Mouse (Mus musculus): ENCODE data around the gene Tor4a. TPM values are rescaled to one million over a fixed set of nuclear protein-coding genes. Genes with fewer than 3 reads are reported as not detected.

Gene Tor4a
- polyA plus RNA-seq, 1 experiment from 2014 or later, result 1.2 TPM

GRCm38 (mm10) chr2:25184496-25184895, 12.2 kb downstream of the Tor4a start:
- Histone ChIP-seq H3K36me3 (no peaks in the 10 kb centered on the region), H3K27ac (peak overlapping the region; percentile 97), H3K9ac (replicated peaks) (no peak overlapping the region), H3K4me1 (replicated peaks) (peaks cover 68% of the 10 kb centered on the region), H3K9me3 (no peaks in the 10 kb centered on the region), H3K4me3 (replicated peaks) (peak overlapping the region; percentile 4; the same call in 1 of the 2 replicates), H3K27me3 (no peaks in the 10 kb centered on the region), H3K4me2 (replicated peaks) (peak overlapping the region; percentile 65)
- 88% methylated on average over 7 of the region's 7 CpGs for WGBS
- ATAC-seq, result no peak

DNA sequence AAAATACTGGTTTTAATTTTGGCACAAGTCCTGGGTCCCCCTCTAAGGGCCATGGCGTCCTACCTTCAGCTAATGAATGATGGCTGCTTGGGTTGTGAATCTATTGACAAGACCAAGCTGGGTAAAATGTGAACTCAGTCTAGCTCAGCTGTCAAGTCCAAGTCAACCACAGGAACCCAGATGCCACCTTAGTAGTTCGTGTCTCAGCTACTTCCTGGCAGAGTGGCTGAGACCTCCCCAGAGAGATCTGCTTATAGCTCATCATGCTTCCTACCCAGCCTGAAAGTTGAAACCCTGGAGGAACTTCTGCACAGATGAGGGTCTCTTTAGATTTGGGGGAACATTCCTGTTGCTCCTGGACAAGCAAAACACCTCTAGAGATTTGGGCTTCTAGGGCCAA, 13.3 kb downstream of the Tor4a start:
- WGBS, result 46% methylated on average over 2 of the region's 2 CpGs
- H3K4me3 ChIP-seq (replicated peaks), result peak overlapping the region; percentile 65
- no peaks in the 10 kb centered on the region for H3K27me3 ChIP-seq
- peaks cover 79% of the 10 kb centered on the region for H3K4me1 ChIP-seq (replicated peaks)
- 0 out of 2 replicates have a peak overlapping the region, but pooled peaks have one; percentile 75 for H3K9ac ChIP-seq (replicated peaks)
- peak overlapping the region; percentile 65 for H3K4me2 ChIP-seq (replicated peaks)
- peak overlapping the region; percentile 64 for H3K27ac ChIP-seq
- no peaks in the 10 kb centered on the region for H3K36me3 ChIP-seq
- H3K9me3 ChIP-seq, result no peaks in the 10 kb centered on the region
- no peak for ATAC-seq

DNA sequence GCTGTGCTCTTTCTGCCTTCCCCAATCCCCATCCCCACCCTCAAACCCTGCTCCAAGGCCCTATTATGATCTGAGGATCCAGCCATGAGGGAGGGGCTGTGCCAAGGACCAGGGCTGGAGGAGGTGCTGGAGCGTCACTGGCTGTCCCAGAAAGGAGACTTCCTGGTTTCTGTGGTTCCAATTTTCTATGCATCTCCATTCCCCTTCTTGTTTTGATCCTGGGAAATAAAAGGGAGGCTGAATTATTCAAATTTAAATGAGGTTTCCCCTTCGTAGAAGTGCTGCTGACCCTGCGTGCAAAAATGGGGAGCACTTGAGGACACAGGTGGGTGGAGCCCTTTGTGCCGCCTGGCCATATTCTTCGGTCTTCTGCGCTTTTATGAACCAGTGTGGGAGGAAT, 14.0 kb downstream of the Tor4a start:
- 0% methylated on average over 6 of the region's 6 CpGs for WGBS
- peak overlapping the region; percentile 65 for H3K4me2 ChIP-seq (replicated peaks)
- no peaks in the 10 kb centered on the region for H3K27me3 ChIP-seq
- ATAC-seq, result no peak
- H3K4me3 ChIP-seq (replicated peaks), result peak overlapping the region; percentile 65
- no peaks in the 10 kb centered on the region for H3K9me3 ChIP-seq
- H3K27ac ChIP-seq, result peak overlapping the region; percentile 64
- H3K9ac ChIP-seq (replicated peaks), result peak overlapping the region; percentile 75
- H3K36me3 ChIP-seq, result no peaks in the 10 kb centered on the region
- peaks cover 86% of the 10 kb centered on the region for H3K4me1 ChIP-seq (replicated peaks)

DNA sequence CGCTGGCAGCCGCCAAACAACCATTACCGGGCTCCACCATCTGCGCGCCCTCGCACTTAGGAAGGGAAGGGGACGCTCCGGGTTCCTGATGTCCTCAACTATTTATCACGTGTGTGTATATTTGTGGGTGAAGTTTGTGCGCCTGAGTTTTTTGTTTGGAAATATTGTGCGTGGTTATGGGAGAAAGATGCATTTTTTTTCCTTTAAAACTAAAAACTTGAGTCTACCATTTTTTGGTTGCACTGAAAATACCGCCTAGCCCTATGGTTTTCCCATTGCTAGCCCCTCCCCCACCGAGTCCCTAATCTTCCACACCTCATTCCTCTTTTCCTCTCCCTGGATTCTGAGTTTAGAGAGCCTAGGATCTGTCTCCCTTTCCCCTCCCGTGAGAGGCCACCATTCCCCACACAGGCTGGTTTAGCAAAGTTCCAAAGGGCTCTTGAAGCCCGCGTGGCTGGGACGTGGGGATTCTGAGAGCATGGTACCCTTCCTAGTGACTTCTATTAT, 14.7 kb downstream of the Tor4a start:
- no peak for ATAC-seq
- H3K9ac ChIP-seq (replicated peaks), result peak overlapping the region; percentile 75
- H3K36me3 ChIP-seq, result no peaks in the 10 kb centered on the region
- peak overlapping the region; percentile 65 for H3K4me3 ChIP-seq (replicated peaks)
- peak overlapping the region; percentile 86 for H3K27ac ChIP-seq
- no peaks in the 10 kb centered on the region for H3K27me3 ChIP-seq
- peak overlapping the region; percentile 65 for H3K4me2 ChIP-seq (replicated peaks)
- H3K9me3 ChIP-seq, result no peaks in the 10 kb centered on the region
- WGBS, result under 1% methylated on average over 17 of the region's 17 CpGs
- peaks cover 93% of the 10 kb centered on the region for H3K4me1 ChIP-seq (replicated peaks)

DNA sequence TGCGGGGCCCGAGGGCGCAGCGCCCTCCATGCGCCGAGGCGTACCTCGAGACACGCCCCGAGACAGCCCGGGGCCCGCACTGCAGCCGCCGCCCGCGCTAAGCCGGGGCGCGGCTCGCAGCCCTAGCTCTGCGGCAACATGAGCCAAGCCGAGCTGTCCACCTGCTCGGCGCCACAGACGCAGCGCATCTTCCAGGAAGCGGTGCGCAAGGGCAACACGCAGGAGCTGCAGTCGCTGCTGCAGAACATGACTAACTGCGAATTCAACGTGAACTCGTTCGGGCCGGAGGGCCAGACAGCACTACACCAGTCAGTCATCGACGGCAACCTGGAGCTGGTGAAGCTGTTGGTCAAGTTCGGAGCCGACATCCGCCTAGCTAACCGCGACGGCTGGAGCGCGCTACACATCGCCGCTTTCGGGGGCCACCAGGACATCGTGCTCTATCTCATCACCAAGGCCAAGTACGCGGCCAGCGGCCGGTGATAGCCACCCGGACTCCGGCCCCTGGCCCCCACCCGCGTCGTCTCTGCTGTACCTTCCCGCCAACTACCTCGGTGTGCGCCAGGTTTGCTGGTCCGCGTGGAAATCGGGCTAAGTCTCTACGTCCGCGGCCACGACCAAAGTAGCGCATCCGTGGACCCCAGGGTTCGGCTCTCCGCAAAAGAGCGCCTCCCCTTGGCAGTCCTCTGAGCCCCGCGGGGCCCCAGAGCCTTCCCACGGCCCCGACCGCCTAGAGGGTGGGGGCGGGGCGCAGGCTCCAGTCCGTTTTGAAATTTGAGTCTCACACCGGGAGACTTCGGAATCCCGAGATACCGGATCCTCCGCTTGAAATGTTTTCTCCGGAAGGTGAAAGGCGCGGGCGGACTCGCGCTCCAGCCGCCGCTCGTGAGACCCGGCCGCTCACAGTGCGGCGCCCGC, 15.5 kb downstream of the Tor4a start:
- Histone ChIP-seq H3K4me1 (replicated peaks) (peaks cover 93% of the 10 kb centered on the region), H3K27ac (peak overlapping the region; percentile 86), H3K27me3 (no peaks in the 10 kb centered on the region), H3K4me3 (replicated peaks) (peak overlapping the region; percentile 65), H3K36me3 (no peaks in the 10 kb centered on the region), H3K4me2 (replicated peaks) (peak overlapping the region; percentile 65), H3K9ac (replicated peaks) (peak overlapping the region; percentile 75), H3K9me3 (no peaks in the 10 kb centered on the region)
- WGBS, result under 1% methylated on average over 100 of the region's 100 CpGs
- ATAC-seq, result peak; percentile 37; the same call in 1 of the 2 replicates

DNA sequence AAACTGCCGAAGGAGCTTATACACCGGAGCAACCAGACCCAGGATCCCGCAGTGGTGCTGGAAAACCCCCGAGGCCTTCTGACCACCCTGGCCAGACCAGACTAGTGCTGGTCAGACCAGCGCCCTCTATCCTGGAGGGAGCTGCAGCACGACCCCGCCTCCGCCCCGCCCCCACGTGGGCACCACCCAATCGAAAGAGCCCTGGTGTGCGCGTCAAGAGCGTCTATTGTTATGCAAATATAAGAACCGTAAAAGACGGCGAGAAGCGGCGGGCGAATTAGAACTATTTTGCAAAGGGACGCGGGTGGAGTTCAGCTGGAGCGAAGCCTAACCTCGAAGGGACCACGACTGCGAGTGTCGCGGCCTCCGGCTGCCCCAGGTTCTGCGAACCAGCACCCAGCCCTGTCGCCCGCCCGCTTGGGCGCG, 16.2 kb downstream of the Tor4a start, which contains the start of gene Nrarp:
TSS of gene Nrarp (plus strand) at position 281 of the 426 bp plus-strand sequence.
- peak within 1 kb of the TSS; percentile 86 for H3K27ac ChIP-seq
- no peaks in the 10 kb centered on the region for H3K36me3 ChIP-seq
- ATAC-seq, result peak; percentile 87
- WGBS, result 1% methylated on average over 32 of the region's 35 CpGs
- no peaks in the 10 kb centered on the region for H3K9me3 ChIP-seq
- peaks cover 93% of the 10 kb centered on the region for H3K4me1 ChIP-seq (replicated peaks)
- peak within 1 kb of the TSS; percentile 65 for H3K4me2 ChIP-seq (replicated peaks)
- peak within 1 kb of the TSS; percentile 65 for H3K4me3 ChIP-seq (replicated peaks)
- 0 out of 2 replicates have a peak, but pooled peaks cover 3% of the 10 kb centered on the region for H3K27me3 ChIP-seq
- peak within 1 kb of the TSS; percentile 75 for H3K9ac ChIP-seq (replicated peaks)

- Histone ChIP-seq H3K9ac (replicated peaks) (peak overlapping the region; percentile 58), H3K27ac (peak overlapping the region; percentile 71), H3K4me3 (replicated peaks) (peak overlapping the region; percentile 65), H3K36me3 (no peaks in the 10 kb centered on the region), H3K9me3 (no peaks in the 10 kb centered on the region), H3K27me3 (0 out of 2 replicates have a peak, but pooled peaks cover 4% of the 10 kb centered on the region), H3K4me2 (replicated peaks) (peak overlapping the region; percentile 65), H3K4me1 (replicated peaks) (peaks cover 93% of the 10 kb centered on the region)
- no peak for ATAC-seq
- 35% methylated on average over 15 of the region's 15 CpGs for whole genome bisulfite sequencing
These were observed 17.0 kb downstream of the Tor4a start for GRCm38 (mm10) chr2:25179566-25180217.

DNA sequence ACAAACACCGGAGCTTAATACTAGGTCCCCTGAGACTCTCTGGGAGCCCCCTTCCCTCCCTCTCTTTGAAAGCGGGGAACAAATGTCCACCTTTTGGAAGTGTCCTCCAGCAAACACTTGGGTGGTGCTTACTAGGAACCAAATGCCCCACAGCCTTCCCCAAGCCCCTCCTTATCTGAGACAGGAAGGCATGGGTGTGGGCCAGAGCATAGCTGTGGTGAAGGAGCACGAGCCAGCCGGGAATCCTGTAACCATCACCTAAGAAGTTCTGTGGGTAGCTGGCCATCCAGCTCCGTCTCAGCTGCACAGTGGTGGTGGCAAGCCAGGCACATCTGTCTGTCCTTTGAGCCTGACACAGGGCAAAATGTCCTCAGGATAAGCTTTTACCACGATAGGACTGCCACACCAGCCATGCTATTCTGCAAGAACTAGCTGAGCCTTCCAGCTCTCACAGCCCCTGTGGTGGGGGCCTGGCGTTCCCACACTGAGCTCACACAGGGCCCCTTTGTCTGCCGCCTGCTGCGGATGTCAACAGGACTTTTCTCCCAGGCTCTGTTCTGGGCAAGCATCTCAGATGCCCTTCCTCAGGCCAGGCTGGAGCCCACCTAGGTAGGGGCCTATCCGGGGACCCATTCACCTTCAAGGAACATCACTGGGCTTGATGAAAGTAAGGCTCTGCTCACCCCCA, 18.3 kb downstream of the Tor4a start:
- Histone ChIP-seq H3K4me3 (replicated peaks) (peak overlapping the region; percentile 13; the same call in 1 of the 2 replicates), H3K9ac (replicated peaks) (peak overlapping the region; percentile 45; the same call in 1 of the 2 replicates), H3K4me1 (replicated peaks) (peaks cover 83% of the 10 kb centered on the region), H3K9me3 (no peaks in the 10 kb centered on the region), H3K36me3 (no peaks in the 10 kb centered on the region), H3K27ac (peak overlapping the region; percentile 80), H3K27me3 (0 out of 2 replicates have a peak, but pooled peaks cover 4% of the 10 kb centered on the region), H3K4me2 (replicated peaks) (peak overlapping the region; percentile 44)
- no peak for ATAC-seq
- 14% methylated on average over 10 of the region's 10 CpGs for WGBS

DNA sequence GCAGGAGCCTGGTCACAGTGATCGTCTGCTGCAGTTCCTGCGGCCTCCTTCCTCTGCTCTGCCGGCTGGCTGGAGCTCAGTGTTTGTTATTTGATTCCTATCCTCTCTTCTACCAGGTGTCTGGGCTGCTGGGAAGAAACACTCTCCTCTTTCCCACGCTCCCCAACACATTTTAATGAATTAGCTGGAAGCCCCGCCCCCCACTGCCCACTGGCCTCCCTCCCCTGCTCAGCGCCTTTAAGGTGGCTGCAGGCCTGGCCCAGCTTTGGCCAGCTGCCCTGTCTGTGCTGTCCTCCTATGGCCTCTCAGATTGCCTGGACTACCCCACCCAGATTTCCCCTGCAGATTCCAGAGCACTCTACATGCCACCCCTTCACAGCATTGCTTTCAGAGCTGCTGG, 19.0 kb downstream of the Tor4a start:
- H3K4me3 ChIP-seq (replicated peaks), result peak overlapping the region; percentile 13

DNA sequence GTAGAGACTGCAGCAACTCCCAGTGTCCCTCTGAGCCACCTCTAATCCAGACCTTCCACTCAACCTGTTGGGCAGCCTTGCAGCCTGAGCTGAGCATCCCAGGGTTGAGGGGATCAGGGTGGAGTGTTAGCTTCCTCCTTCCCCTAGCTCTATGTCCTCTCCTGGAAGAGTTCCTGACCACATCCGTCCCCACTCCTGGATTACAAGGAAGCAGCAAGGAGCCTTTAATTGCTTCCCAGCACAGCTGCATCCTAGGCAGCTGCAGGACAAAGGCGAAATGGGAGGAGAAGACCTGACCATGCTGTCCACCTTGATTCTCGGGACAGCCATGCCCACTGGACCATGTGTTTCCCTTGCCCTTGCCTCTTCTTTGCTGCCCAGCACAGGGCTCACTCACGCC, 19.6 kb downstream of the Tor4a start:
- 34% methylated on average over 4 of the region's 4 CpGs for WGBS
- peak overlapping the region; percentile 44 for H3K4me2 ChIP-seq (replicated peaks)
- no peak for ATAC-seq
- peak overlapping the region; percentile 45 for H3K9ac ChIP-seq (replicated peaks)
- peaks cover 73% of the 10 kb centered on the region for H3K4me1 ChIP-seq (replicated peaks)
- no peaks in the 10 kb centered on the region for H3K36me3 ChIP-seq
- H3K9me3 ChIP-seq, result no peaks in the 10 kb centered on the region
- H3K27me3 ChIP-seq, result 0 out of 2 replicates have a peak, but pooled peaks cover 4% of the 10 kb centered on the region
- peak overlapping the region; percentile 13 for H3K4me3 ChIP-seq (replicated peaks)
- peak overlapping the region; percentile 80 for H3K27ac ChIP-seq

More for the DNA sequence above, 19.0 kb downstream of the Tor4a start:
- WGBS, result 1% methylated on average over 5 of the region's 6 CpGs
- peak overlapping the region; percentile 45 for H3K9ac ChIP-seq (replicated peaks)
- no peaks in the 10 kb centered on the region for H3K36me3 ChIP-seq
- 0 out of 2 replicates have a peak, but pooled peaks cover 4% of the 10 kb centered on the region for H3K27me3 ChIP-seq
- no peaks in the 10 kb centered on the region for H3K9me3 ChIP-seq
- peak overlapping the region; percentile 80 for H3K27ac ChIP-seq
- peak; percentile 27 for ATAC-seq
- peaks cover 75% of the 10 kb centered on the region for H3K4me1 ChIP-seq (replicated peaks)
- peak overlapping the region; percentile 44 for H3K4me2 ChIP-seq (replicated peaks)

DNA sequence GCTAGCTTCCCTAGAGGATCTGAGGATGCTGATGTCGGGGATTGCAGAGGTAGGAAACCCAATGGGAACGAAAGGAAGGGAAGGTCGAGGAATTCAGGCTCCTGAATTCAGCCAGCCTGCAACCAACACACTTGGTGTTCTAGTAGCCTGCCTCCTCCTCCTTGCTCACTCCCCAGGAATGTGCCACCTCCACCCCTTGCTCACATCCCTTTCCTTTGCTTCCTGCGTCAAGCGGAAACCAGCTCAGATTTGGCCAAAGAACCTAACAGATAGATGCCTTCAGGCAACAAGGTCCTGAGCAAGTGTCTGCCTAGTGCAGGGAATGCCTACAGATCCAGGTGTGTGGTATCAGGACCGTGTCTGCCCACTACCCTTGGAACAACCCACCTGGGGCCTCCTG, 20.1 kb downstream of the Tor4a start:
- ATAC-seq, result no peak
- WGBS, result 78% methylated on average over 6 of the region's 6 CpGs
- Histone ChIP-seq H3K4me1 (replicated peaks) (peaks cover 68% of the 10 kb centered on the region), H3K27ac (peak overlapping the region; percentile 80), H3K4me3 (replicated peaks) (no peak overlapping the region), H3K9ac (replicated peaks) (peak overlapping the region; percentile 45; the same call in 1 of the 2 replicates), H3K27me3 (0 out of 2 replicates have a peak, but pooled peaks cover 4% of the 10 kb centered on the region), H3K4me2 (replicated peaks) (peak overlapping the region; percentile 44), H3K9me3 (no peaks in the 10 kb centered on the region), H3K36me3 (no peaks in the 10 kb centered on the region)
